Mouse (Mus musculus) liver, postnatal 0 days (tissue): ENCODE data around the gene Ankrd44.

Experiments used
- CTCF ChIP-seq: sonication (generic); IDR thresholded peaks from 2 replicates; pipeline ENCODE4 v1.5.1; 2016; ENCODE audit warnings: antibody characterized with exemption, low read depth
- EP300 ChIP-seq: IDR thresholded peaks from 2 replicates; pipeline ENCODE4 v1.6.1; 2016; ENCODE audit warnings: antibody characterized with exemption, low read depth, mild to moderate bottlenecking

GRCm38 (mm10) chr1:54931231-54931630 is 5.0 kb upstream of the Ankrd44 start:
- no peak for TF ChIP-seq EP300
- TF ChIP-seq CTCF: no peak
